Mouse (Mus musculus) lung, embryonic 16.5 days (tissue): ENCODE measurements at regions not wholly inside any gene's neighbourhood (a gene's known extent, or its start where the extent isn't known, plus 50 kb on each side); places are given as distances from the start of the nearest gene placed in this dataset.

Experiments
- ATAC-seq: fragments of 200-750 bp; cut with Nextera tagmentation; 2 replicates; pipeline ENCODE4 v1.8.0; 2017; ENCODE audit warnings: low read depth, mild to moderate bottlenecking, moderate library complexity
- H3K27ac ChIP-seq: fragments of 300-500 bp; sonication (generic); 2 replicates; pipeline ENCODE4 v1.5.1; 2014; ENCODE audit warnings: mild to moderate bottlenecking, control low read depth, low read length
- H3K27me3 ChIP-seq: fragments of 300-500 bp; sonication (generic); 2 replicates; pipeline ENCODE4 v1.6.1; 2014; ENCODE audit warnings: low read depth, low read length, mixed read lengths; ENCODE audit not compliant: control insufficient read depth, insufficient read depth
- H3K36me3 ChIP-seq: fragments of 300-500 bp; sonication (generic); 2 replicates; pipeline ENCODE4 v1.6.1; 2014; ENCODE audit warnings: low read length; ENCODE audit not compliant: control insufficient read depth, insufficient read depth
- H3K4me1 ChIP-seq: fragments of 300-500 bp; sonication (generic); replicated peaks from 2 replicates; pipeline ENCODE4 v1.6.1; 2014; ENCODE audit warnings: low read length, mixed read lengths; ENCODE audit not compliant: control insufficient read depth, insufficient read depth
- H3K4me2 ChIP-seq: fragments of 300-500 bp; sonication (generic); 2 replicates; pipeline ENCODE4 v1.6.1; 2014; ENCODE audit warnings: low read depth, low read length, control low read depth
- H3K4me3 ChIP-seq: fragments of 300-500 bp; sonication (generic); 2 replicates; pipeline ENCODE4 v1.5.1; 2014; ENCODE audit warnings: mild to moderate bottlenecking, low read length, control low read depth
- H3K9ac ChIP-seq: fragments of 300-500 bp; sonication (generic); 2 replicates; pipeline ENCODE4 v1.6.1; 2014; ENCODE audit warnings: low read length, control low read depth
- H3K9me3 ChIP-seq: fragments of 300-500 bp; sonication (generic); 2 replicates; pipeline ENCODE4 v1.6.1; 2016; ENCODE audit warnings: low read length; ENCODE audit not compliant: control insufficient read depth
- WGBS: fragments of 180-500 bp; shearing (Covaris S2); extraction: QIAGEN DNeasy Blood & Tissue Kit; methylation state at CpG from one replicate; pipeline ENCODE4 v1.1.7; 2014; 5-methylcytosine and 5-hydroxymethylcytosine counted together

- Histone ChIP-seq H3K9me3 (no peaks in the 10 kb centered on the region), H3K4me2 (no peak overlapping the region), H3K9ac (no peak overlapping the region), H3K4me3 (no peak overlapping the region), H3K36me3 (no peaks in the 10 kb centered on the region), H3K27ac (no peak overlapping the region), H3K4me1 (no peaks in the 10 kb centered on the region), H3K27me3 (no peaks in the 10 kb centered on the region)
- 69% methylated on average over 9 of the region's 9 CpGs for WGBS
- peak; percentile 47; the same call in 1 of the 2 replicates for ATAC-seq
Observed at GRCm38 (mm10) chr2:115119429-115120205, 461.9 kb upstream of the BC052040 start.

GRCm38 (mm10) chr2:115120206-115120503, 461.4 kb upstream of the BC052040 start:
- no peaks in the 10 kb centered on the region for H3K36me3 ChIP-seq
- no peaks in the 10 kb centered on the region for H3K27me3 ChIP-seq
- no peak overlapping the region for H3K9ac ChIP-seq
- no peak overlapping the region for H3K4me2 ChIP-seq
- H3K4me3 ChIP-seq: no peak overlapping the region
- H3K27ac ChIP-seq: no peak overlapping the region
- H3K9me3 ChIP-seq: no peaks in the 10 kb centered on the region
- WGBS: 62% methylated on average over 3 of the region's 3 CpGs
- ATAC-seq: no peak
- no peaks in the 10 kb centered on the region for H3K4me1 ChIP-seq

- WGBS: 82% methylated on average over 6 of the region's 6 CpGs
- ATAC-seq: no peak
- H3K36me3 ChIP-seq: no peaks in the 10 kb centered on the region
Observed at GRCm38 (mm10) chr2:115126625-115127369, 454.7 kb upstream of the BC052040 start.

GRCm38 (mm10) chr2:115131746-115132145, 449.8 kb upstream of the BC052040 start:
- ATAC-seq: no peak
- Histone ChIP-seq H3K4me3 (no peak overlapping the region), H3K36me3 (no peaks in the 10 kb centered on the region), H3K4me2 (no peak overlapping the region), H3K4me1 (no peaks in the 10 kb centered on the region), H3K9ac (no peak overlapping the region), H3K9me3 (no peaks in the 10 kb centered on the region), H3K27me3 (no peaks in the 10 kb centered on the region), H3K27ac (no peak overlapping the region)
- WGBS: 52% methylated on average over 2 of the region's 2 CpGs

More at GRCm38 (mm10) chr2:115126625-115127369, 454.7 kb upstream of the BC052040 start:
- H3K9ac ChIP-seq: no peak overlapping the region
- no peak overlapping the region for H3K4me3 ChIP-seq
- no peak overlapping the region for H3K4me2 ChIP-seq
- no peak overlapping the region for H3K27ac ChIP-seq
- no peaks in the 10 kb centered on the region for H3K27me3 ChIP-seq
- H3K9me3 ChIP-seq: no peaks in the 10 kb centered on the region
- H3K4me1 ChIP-seq: no peaks in the 10 kb centered on the region

GRCm38 (mm10) chr2:115132165-115132592, 449.3 kb upstream of the BC052040 start:
- Histone ChIP-seq H3K36me3 (no peaks in the 10 kb centered on the region), H3K9me3 (no peaks in the 10 kb centered on the region), H3K27ac (no peak overlapping the region), H3K4me1 (no peaks in the 10 kb centered on the region), H3K4me3 (no peak overlapping the region), H3K27me3 (no peaks in the 10 kb centered on the region), H3K9ac (no peak overlapping the region), H3K4me2 (no peak overlapping the region)
- 33% methylated on average over 1 of the region's 1 CpGs for WGBS
- ATAC-seq: no peak

GRCm38 (mm10) chr2:115141416-115141815, 440.1 kb upstream of the BC052040 start:
- no peaks in the 10 kb centered on the region for H3K27me3 ChIP-seq
- no peak overlapping the region for H3K27ac ChIP-seq
- no peaks in the 10 kb centered on the region for H3K36me3 ChIP-seq
- no peak overlapping the region for H3K4me3 ChIP-seq
- ATAC-seq: no peak
- no peaks in the 10 kb centered on the region for H3K4me1 ChIP-seq
- H3K9me3 ChIP-seq: no peaks in the 10 kb centered on the region
- no peak overlapping the region for H3K9ac ChIP-seq
- H3K4me2 ChIP-seq: no peak overlapping the region

- no peak overlapping the region for H3K9ac ChIP-seq
- H3K4me1 ChIP-seq: no peaks in the 10 kb centered on the region
- no peak overlapping the region for H3K4me2 ChIP-seq
- no peak overlapping the region for H3K4me3 ChIP-seq
- no peaks in the 10 kb centered on the region for H3K36me3 ChIP-seq
- no peak for ATAC-seq
- WGBS: 48% methylated on average over 5 of the region's 5 CpGs
- H3K27ac ChIP-seq: no peak overlapping the region
- no peaks in the 10 kb centered on the region for H3K27me3 ChIP-seq
- no peaks in the 10 kb centered on the region for H3K9me3 ChIP-seq
Observed at GRCm38 (mm10) chr2:115172111-115172510, 409.4 kb upstream of the BC052040 start.

GRCm38 (mm10) chr2:115177076-115177475, 404.4 kb upstream of the BC052040 start:
- no peak overlapping the region for H3K9ac ChIP-seq
- H3K4me3 ChIP-seq: no peak overlapping the region
- no peak overlapping the region for H3K4me2 ChIP-seq
- H3K27ac ChIP-seq: no peak overlapping the region
- no peaks in the 10 kb centered on the region for H3K27me3 ChIP-seq
- no peaks in the 10 kb centered on the region for H3K36me3 ChIP-seq
- no peaks in the 10 kb centered on the region for H3K4me1 ChIP-seq
- H3K9me3 ChIP-seq: no peaks in the 10 kb centered on the region
- ATAC-seq: no peak
- 80% methylated on average over 1 of the region's 1 CpGs for WGBS

GRCm38 (mm10) chr2:115177896-115178295, 403.6 kb upstream of the BC052040 start:
- ATAC-seq: no peak
- no peaks in the 10 kb centered on the region for H3K9me3 ChIP-seq
- 52% methylated on average over 1 of the region's 1 CpGs for WGBS

More at GRCm38 (mm10) chr2:115177896-115178295, 403.6 kb upstream of the BC052040 start:
- Histone ChIP-seq H3K9ac (no peak overlapping the region), H3K36me3 (no peaks in the 10 kb centered on the region), H3K4me2 (no peak overlapping the region), H3K27me3 (no peaks in the 10 kb centered on the region), H3K4me3 (no peak overlapping the region), H3K27ac (no peak overlapping the region), H3K4me1 (no peaks in the 10 kb centered on the region)
